Mouse (Mus musculus) brain, embryonic 14.5 days (tissue): ENCODE data around the gene Krt90.
A peak's percentile ranks its signal among the peaks of the same experiment; 100 is the strongest.

Source experiments
- CTCF ChIP-seq: fragments of 200-500 bp; IDR thresholded peaks from 2 replicates; pipeline ENCODE4 v1.5.1; 2012; ENCODE audit warnings: inconsistent platforms, mild to moderate bottlenecking, moderate library complexity, borderline replicate concordance; ENCODE audit not compliant: insufficient read depth, insufficient read length; ENCODE audit errors: extremely low read depth
- POLR2A ChIP-seq: fragments of 200-500 bp; IDR thresholded peaks from 2 replicates; pipeline ENCODE4 v1.6.1; 2012; ENCODE audit warnings: mild to moderate bottlenecking, inconsistent platforms, borderline replicate concordance; ENCODE audit not compliant: poor library complexity, insufficient read depth, insufficient read length, severe bottlenecking; ENCODE audit errors: extremely low read depth

DNA sequence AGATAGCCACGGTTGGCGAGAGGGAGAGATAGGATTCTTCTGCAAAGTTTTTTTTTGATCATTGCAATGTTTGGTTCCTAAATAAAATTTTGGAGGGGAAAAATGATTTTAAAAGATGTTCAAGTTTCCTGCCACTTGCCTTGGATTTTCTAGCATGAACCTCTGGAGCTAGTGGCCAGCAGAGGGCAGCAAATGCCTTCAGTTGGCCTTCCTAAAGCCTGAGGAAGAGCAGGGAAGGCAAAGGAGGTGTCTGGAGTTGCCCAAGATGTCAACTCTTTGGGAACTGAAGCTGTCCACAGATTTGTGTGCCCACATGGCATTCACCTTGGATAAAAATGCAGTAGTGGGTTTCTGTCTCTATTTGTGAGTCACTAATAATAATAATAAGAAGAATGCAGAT, 43.0 kb downstream of the Krt90 start:
- TF ChIP-seq POLR2A (no peak), CTCF (peak; percentile 91)
